Mouse (Mus musculus): ENCODE measurements around the gene Gm20388. TPM values are rescaled to one million over a fixed set of nuclear protein-coding genes. Genes with fewer than 3 reads are reported as not detected.

Gene Gm20388
- total RNA-seq (2022) = 10 to 100 TPM in 1 of 4 experiments, 1 to 10 TPM in 2, under 1 TPM in 1; 0.17 to 15.1 (median 6.6) TPM

GRCm38 (mm10) chr8:119910547-119911257 is at the start of gene Gm20388:
TSS of gene Gm20388 (plus strand) at chr8:119910841.
- peak; percentile 81 to 91 for DNase-seq (ENCODE audit: low spot score in 2 of 2)

GRCm38 (mm10) chr8:119861706-119862389 is 48.8 kb upstream of the Gm20388 start, which contains the start of gene Klhl36:
TSS of gene Klhl36 (plus strand) at chr8:119862266.
- peak; percentile 91 to 92 for DNase-seq (ENCODE audit: low spot score in 2 of 2)

- DNase-seq (ENCODE audit: low spot score in 2 of 2) = no peak
Observed at GRCm38 (mm10) chr8:119862390-119862734, 48.3 kb upstream of the Gm20388 start.

GRCm38 (mm10) chr8:119862749-119863148 is 47.9 kb upstream of the Gm20388 start:
- no peak for DNase-seq (ENCODE audit: low spot score in 2 of 2)

GRCm38 (mm10) chr8:119869616-119870015 is 41.0 kb upstream of the Gm20388 start:
- DNase-seq (ENCODE audit: low spot score in 2 of 2) = no peak

- no peak for DNase-seq (ENCODE audit: low spot score in 2 of 2)
Observed at GRCm38 (mm10) chr8:119873181-119873580, 37.5 kb upstream of the Gm20388 start.

GRCm38 (mm10) chr8:119881301-119881700 is 29.3 kb upstream of the Gm20388 start:
- no peak for DNase-seq (ENCODE audit: low spot score in 2 of 2)

- DNase-seq (ENCODE audit: low spot score in 2 of 2) = no peak
Observed at GRCm38 (mm10) chr8:119881917-119882316, 28.7 kb upstream of the Gm20388 start.

- DNase-seq (ENCODE audit: low spot score in 2 of 2) = no peak
Observed at GRCm38 (mm10) chr8:119883281-119883680, 27.4 kb upstream of the Gm20388 start.

GRCm38 (mm10) chr8:119885612-119886011 is 25.0 kb upstream of the Gm20388 start:
- no peak for DNase-seq (ENCODE audit: low spot score in 2 of 2)

GRCm38 (mm10) chr8:119887130-119887529 is 23.5 kb upstream of the Gm20388 start:
- DNase-seq (ENCODE audit: low spot score in 2 of 2) = no peak

GRCm38 (mm10) chr8:119888012-119888411 is 22.6 kb upstream of the Gm20388 start:
- DNase-seq (ENCODE audit: low spot score in 2 of 2) = no peak

- no peak for DNase-seq (ENCODE audit: low spot score in 2 of 2)
Observed at GRCm38 (mm10) chr8:119897069-119897468, 13.6 kb upstream of the Gm20388 start.

- DNase-seq (ENCODE audit: low spot score in 2 of 2) = no peak
Observed at GRCm38 (mm10) chr8:119897933-119898332, 12.7 kb upstream of the Gm20388 start.

GRCm38 (mm10) chr8:119901349-119901748 is 9.3 kb upstream of the Gm20388 start:
- DNase-seq (ENCODE audit: low spot score in 2 of 2) = no peak

- DNase-seq (ENCODE audit: low spot score in 2 of 2) = no peak
Observed at GRCm38 (mm10) chr8:119901952-119902351, 8.7 kb upstream of the Gm20388 start.

- no peak for DNase-seq (ENCODE audit: low spot score in 2 of 2)
Observed at GRCm38 (mm10) chr8:119904323-119904911, 6.2 kb upstream of the Gm20388 start.

- DNase-seq (ENCODE audit: low spot score in 2 of 2) = no peak
Observed at GRCm38 (mm10) chr8:119909944-119910546, 596 bp upstream of the Gm20388 start, which contains the start of gene Usp10. TSS of gene Usp10 (plus strand) at chr8:119910360.

GRCm38 (mm10) chr8:119911258-119911962 is 769 bp downstream of the Gm20388 start:
- DNase-seq (ENCODE audit: low spot score in 2 of 2) = no peak

- DNase-seq (ENCODE audit: low spot score in 2 of 2) = no peak
Observed at GRCm38 (mm10) chr8:119912643-119913042, 2.0 kb downstream of the Gm20388 start.

- no peak for DNase-seq (ENCODE audit: low spot score in 2 of 2)
Observed at GRCm38 (mm10) chr8:119913181-119913580, 2.5 kb downstream of the Gm20388 start.
